Mouse (Mus musculus): Measurements from ENCODE around the gene Macrod2. TPM values are rescaled to one million over a fixed set of nuclear protein-coding genes. Genes with fewer than 3 reads are reported as not detected.

Macrod2 gene
- polyA plus RNA-seq, 1 experiment, result 20.2 TPM

DNA sequence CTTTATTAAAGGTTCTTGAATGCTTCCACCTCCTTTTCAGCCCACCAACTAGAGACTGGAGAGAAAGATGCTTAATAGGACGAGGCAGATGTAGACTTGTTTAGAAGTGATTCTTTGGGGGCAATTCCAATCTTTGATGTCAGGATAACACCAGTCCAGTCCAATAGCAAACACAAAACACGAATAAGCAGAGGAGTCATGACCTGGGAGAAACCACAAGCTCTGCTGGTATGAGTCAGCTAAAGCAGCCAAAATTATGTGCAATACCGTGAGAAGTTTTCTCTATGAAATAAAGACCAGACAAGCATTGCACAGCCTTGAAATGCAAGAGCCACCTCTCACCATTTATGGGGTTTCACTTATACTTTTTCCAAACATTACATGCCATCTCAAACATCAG lies 774.5 kb downstream of the Macrod2 start:
- H3K4me1 ChIP-seq (ENCODE audit: control insufficient read depth, insufficient read depth, low read length), result no peaks in the 10 kb centered on the region
- no peak overlapping the region for H3K4me3 ChIP-seq (replicated peaks; ENCODE audit: insufficient read depth, low read depth, low read length)
- TF ChIP-seq POLR2A (IDR thresholded peaks at IDR 0.05; ENCODE audit: borderline replicate concordance, insufficient read depth, low read length), result no peak
- WGBS, result 82% methylated on average over 3 of the region's 3 CpGs
- no peaks in the 10 kb centered on the region for H3K27me3 ChIP-seq (ENCODE audit: control insufficient read depth, insufficient read depth, low read length)
- DNase-seq, result no peak
- H3K27ac ChIP-seq (ENCODE audit: insufficient read depth, low read length), result no peak overlapping the region

DNA sequence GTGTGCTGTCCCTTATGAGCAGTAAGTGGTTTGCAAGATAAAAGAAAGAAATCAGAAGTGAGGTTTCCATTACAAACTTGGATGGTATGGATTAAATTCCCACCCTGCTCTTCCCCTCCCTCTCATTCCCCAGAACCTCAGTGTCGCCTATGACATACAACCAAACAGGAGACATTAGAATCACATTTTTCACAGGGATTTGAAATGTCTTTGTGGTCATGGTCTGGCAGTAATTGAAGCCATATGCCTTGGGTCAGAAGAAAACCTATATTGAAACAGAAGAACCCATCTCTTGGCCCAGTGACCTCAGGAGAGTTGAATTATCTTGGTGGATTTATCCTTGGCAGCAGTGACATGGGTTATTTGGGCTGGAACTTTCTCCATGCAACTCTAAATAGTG lies 778.1 kb downstream of the Macrod2 start:
- WGBS, result 87% methylated on average over 1 of the region's 1 CpGs
- no peak for TF ChIP-seq POLR2A (IDR thresholded peaks at IDR 0.05; ENCODE audit: borderline replicate concordance, insufficient read depth, low read length)
- TF ChIP-seq CTCF (IDR thresholded peaks at IDR 0.05; ENCODE audit: borderline replicate concordance, insufficient read depth, low read depth, low read length), result no peak

DNA sequence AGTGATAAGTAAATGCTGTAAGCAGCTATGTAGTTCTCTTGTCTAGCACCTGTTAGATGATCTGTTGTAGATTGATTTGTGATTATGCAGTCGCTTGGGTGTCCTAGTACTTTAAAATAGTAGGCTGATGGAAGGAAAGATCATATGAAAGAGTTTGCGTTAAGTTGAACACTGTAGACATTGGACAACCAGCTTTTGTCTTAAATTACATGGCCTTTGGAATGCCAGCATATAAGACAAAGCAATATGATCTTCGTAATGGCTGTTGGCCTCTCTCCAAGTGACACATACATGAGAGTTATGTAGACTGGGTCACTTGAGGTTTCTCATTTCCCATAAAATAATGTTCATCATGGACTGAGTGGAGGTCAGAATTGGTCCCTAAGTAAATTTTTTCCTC lies 778.5 kb downstream of the Macrod2 start:
- no peak for DNase-seq
- no peaks in the 10 kb centered on the region for H3K27me3 ChIP-seq (ENCODE audit: control insufficient read depth, insufficient read depth, low read length)
- TF ChIP-seq CTCF (IDR thresholded peaks at IDR 0.05; ENCODE audit: borderline replicate concordance, insufficient read depth, low read depth, low read length) (no peak), POLR2A (IDR thresholded peaks at IDR 0.05; ENCODE audit: borderline replicate concordance, insufficient read depth, low read length) (no peak)
- no peaks in the 10 kb centered on the region for H3K4me1 ChIP-seq (ENCODE audit: control insufficient read depth, insufficient read depth, low read length)
- H3K27ac ChIP-seq (ENCODE audit: insufficient read depth, low read length), result no peak overlapping the region
- 86% methylated on average over 3 of the region's 3 CpGs for WGBS
- no peak overlapping the region for H3K4me3 ChIP-seq (replicated peaks; ENCODE audit: insufficient read depth, low read depth, low read length)

More for the DNA sequence above, 778.1 kb downstream of the Macrod2 start:
- H3K27ac ChIP-seq (ENCODE audit: insufficient read depth, low read length), result no peak overlapping the region
- no peaks in the 10 kb centered on the region for H3K27me3 ChIP-seq (ENCODE audit: control insufficient read depth, insufficient read depth, low read length)
- no peaks in the 10 kb centered on the region for H3K4me1 ChIP-seq (ENCODE audit: control insufficient read depth, insufficient read depth, low read length)
- no peak overlapping the region for H3K4me3 ChIP-seq (replicated peaks; ENCODE audit: insufficient read depth, low read depth, low read length)
- no peak for DNase-seq

DNA sequence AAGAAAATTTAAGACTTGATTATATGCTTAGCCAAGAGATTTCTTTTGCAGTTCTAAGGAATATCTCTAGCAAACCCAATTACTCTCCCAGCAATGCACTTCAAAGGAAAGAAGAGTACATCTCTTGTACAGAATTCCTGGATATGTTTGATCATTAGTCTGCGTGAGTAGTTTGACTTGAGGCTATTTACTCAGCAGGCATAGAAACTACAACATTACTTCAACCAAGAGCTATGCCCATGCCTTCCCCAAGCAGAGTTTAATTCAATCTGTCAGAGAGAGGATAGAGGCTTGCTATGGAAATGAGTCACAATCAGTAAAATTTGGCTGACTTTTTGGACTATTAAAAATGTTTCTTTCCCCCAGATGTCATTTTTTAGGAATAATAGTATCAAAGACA lies 785.5 kb downstream of the Macrod2 start:
- no peaks in the 10 kb centered on the region for H3K27me3 ChIP-seq (ENCODE audit: control insufficient read depth, insufficient read depth, low read length)
- no peaks in the 10 kb centered on the region for H3K4me1 ChIP-seq (ENCODE audit: control insufficient read depth, insufficient read depth, low read length)
- no peak for DNase-seq
- no peak overlapping the region for H3K4me3 ChIP-seq (replicated peaks; ENCODE audit: insufficient read depth, low read depth, low read length)
- TF ChIP-seq POLR2A (IDR thresholded peaks at IDR 0.05; ENCODE audit: borderline replicate concordance, insufficient read depth, low read length) (no peak), CTCF (IDR thresholded peaks at IDR 0.05; ENCODE audit: borderline replicate concordance, insufficient read depth, low read depth, low read length) (no peak)
- WGBS, result 74% methylated on average over 1 of the region's 1 CpGs
- no peak overlapping the region for H3K27ac ChIP-seq (ENCODE audit: insufficient read depth, low read length)

DNA sequence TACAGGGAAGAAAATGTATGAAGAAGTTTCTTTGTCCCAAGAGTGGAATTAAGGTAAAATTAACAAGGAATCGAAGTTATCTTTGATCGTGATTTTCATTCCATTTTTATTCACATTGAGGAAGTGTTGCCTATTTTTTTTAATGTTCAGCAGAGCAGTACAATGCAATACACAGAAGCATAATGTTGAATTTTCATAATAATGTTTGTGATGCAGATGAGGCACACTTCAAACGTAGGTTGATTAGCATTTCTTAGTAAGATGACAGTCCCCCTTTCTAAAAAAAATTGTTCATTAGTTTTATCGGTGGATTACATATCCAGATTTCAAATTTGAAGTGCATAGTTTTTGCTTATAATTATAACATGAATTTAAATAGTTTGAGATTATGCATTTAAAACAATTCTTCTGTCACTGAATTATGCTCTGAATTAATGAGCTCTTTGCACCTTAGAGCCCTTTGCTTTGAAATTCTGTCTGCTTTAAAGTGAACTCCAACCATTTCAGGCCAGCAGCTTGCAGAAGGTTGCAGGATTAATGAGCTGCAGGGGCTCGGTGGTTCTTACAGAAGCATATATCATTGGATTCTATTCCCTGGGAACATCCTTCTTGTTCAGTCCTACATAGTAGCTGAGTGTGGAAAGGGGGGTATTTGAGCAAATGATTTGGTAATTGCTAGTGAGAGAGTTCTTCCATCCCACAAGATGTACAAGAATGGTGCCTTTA lies 787.1 kb downstream of the Macrod2 start:
- Histone ChIP-seq H3K27me3 (ENCODE audit: control insufficient read depth, insufficient read depth, low read length) (no peaks in the 10 kb centered on the region), H3K4me1 (ENCODE audit: control insufficient read depth, insufficient read depth, low read length) (no peaks in the 10 kb centered on the region), H3K27ac (ENCODE audit: insufficient read depth, low read length) (no peak overlapping the region), H3K4me3 (replicated peaks; ENCODE audit: insufficient read depth, low read depth, low read length) (no peak overlapping the region)
- no peak for DNase-seq
- WGBS, result 80% methylated on average over 5 of the region's 5 CpGs
- no peak for TF ChIP-seq CTCF (IDR thresholded peaks at IDR 0.05; ENCODE audit: borderline replicate concordance, insufficient read depth, low read depth, low read length)
- TF ChIP-seq POLR2A (IDR thresholded peaks at IDR 0.05; ENCODE audit: borderline replicate concordance, insufficient read depth, low read length), result no peak

DNA sequence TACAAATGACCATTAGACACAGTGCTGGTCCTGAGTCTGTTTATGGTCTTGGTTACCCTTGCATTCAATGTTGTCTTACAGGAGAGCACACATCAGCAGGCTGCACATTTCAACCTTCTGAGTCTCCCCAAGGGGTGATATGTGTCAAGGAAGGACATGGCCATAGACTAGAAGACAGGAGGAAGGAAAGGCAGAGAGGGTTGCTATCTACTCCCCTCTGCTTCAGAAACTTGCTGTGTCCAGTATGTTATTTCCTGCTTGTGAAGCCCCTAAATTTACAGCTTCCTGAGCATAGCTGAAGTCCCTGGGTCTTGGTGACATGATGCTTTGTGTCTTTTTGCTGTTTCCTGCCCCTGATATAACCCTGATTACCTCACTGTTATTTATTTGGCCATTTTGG lies 799.4 kb downstream of the Macrod2 start:
- Histone ChIP-seq H3K27ac (ENCODE audit: insufficient read depth, low read length) (no peak overlapping the region), H3K4me3 (replicated peaks; ENCODE audit: insufficient read depth, low read depth, low read length) (no peak overlapping the region), H3K4me1 (ENCODE audit: control insufficient read depth, insufficient read depth, low read length) (no peaks in the 10 kb centered on the region), H3K27me3 (ENCODE audit: control insufficient read depth, insufficient read depth, low read length) (no peaks in the 10 kb centered on the region)
- TF ChIP-seq CTCF (IDR thresholded peaks at IDR 0.05; ENCODE audit: borderline replicate concordance, insufficient read depth, low read depth, low read length), result no peak
- TF ChIP-seq POLR2A (IDR thresholded peaks at IDR 0.05; ENCODE audit: borderline replicate concordance, insufficient read depth, low read length), result no peak
- DNase-seq, result no peak

DNA sequence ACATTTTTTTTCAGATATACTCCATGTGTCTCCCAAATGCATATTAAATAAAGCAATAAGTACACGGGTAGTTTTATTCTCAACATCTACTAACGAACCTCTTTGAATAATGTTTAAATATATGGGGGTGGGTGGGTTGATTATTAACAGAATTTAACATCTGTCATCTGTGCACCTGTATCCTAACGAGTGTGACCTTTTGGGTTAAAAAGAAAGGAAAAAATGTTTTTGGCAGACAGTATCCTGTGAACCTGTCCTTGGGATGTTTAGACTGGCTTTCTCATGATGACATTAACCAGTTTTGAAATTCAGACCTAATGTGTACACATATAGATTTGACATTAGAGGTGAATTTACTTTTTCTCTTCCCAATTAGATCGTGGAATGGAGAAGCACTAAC lies 805.4 kb downstream of the Macrod2 start:
- Histone ChIP-seq H3K27me3 (ENCODE audit: control insufficient read depth, insufficient read depth, low read length) (no peaks in the 10 kb centered on the region), H3K4me3 (replicated peaks; ENCODE audit: insufficient read depth, low read depth, low read length) (no peak overlapping the region), H3K4me1 (ENCODE audit: control insufficient read depth, insufficient read depth, low read length) (no peaks in the 10 kb centered on the region), H3K27ac (ENCODE audit: insufficient read depth, low read length) (no peak overlapping the region)
- DNase-seq, result no peak
- WGBS, result 78% methylated on average over 4 of the region's 4 CpGs
- no peak for TF ChIP-seq POLR2A (IDR thresholded peaks at IDR 0.05; ENCODE audit: borderline replicate concordance, insufficient read depth, low read length)
- no peak for TF ChIP-seq CTCF (IDR thresholded peaks at IDR 0.05; ENCODE audit: borderline replicate concordance, insufficient read depth, low read depth, low read length)

DNA sequence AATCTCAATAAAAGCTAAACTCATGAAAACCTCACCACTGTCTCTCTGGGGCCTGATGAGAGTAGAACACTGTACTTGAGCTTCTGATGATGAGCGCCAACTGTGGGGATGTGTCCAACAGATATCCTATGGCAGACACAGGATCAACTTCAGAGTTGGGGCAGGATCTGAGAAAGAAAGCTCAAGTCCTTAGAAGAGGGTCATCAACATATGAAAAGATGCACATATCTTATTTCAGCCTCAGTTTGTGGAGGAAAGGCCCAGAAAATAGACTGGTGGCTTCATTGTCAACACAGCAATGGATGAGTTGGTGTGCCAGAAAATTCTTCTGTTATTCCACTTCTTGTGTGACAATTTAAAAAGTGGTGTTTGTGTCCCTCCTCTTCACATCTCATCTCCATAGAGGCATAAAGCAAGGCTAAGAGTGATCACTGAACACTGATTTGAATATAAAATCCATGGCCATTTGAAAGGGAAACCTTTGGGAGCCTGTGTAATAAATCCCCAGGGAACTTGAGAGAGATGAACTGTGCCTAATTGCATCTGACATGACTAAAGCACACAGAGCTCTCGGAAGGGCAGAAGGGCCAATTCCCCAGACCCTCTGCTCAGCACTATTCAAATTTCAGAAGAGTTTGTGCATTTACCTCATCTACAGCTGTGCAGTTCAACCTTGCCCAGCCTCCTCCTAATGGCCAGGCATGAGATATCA lies 806.4 kb downstream of the Macrod2 start:
- 66% methylated on average over 2 of the region's 2 CpGs for WGBS
- TF ChIP-seq POLR2A (IDR thresholded peaks at IDR 0.05; ENCODE audit: borderline replicate concordance, insufficient read depth, low read length) (no peak), CTCF (IDR thresholded peaks at IDR 0.05; ENCODE audit: borderline replicate concordance, insufficient read depth, low read depth, low read length) (no peak)
- no peaks in the 10 kb centered on the region for H3K4me1 ChIP-seq (ENCODE audit: control insufficient read depth, insufficient read depth, low read length)
- H3K27ac ChIP-seq (ENCODE audit: insufficient read depth, low read length), result no peak overlapping the region
- DNase-seq, result no peak
- H3K27me3 ChIP-seq (ENCODE audit: control insufficient read depth, insufficient read depth, low read length), result no peaks in the 10 kb centered on the region
- H3K4me3 ChIP-seq (replicated peaks; ENCODE audit: insufficient read depth, low read depth, low read length), result no peak overlapping the region

Measured in cerebellum, adult 2 months (tissue).